Mouse (Mus musculus): ENCODE measurements around the gene Cenpv.

Cenpv gene

DNA sequence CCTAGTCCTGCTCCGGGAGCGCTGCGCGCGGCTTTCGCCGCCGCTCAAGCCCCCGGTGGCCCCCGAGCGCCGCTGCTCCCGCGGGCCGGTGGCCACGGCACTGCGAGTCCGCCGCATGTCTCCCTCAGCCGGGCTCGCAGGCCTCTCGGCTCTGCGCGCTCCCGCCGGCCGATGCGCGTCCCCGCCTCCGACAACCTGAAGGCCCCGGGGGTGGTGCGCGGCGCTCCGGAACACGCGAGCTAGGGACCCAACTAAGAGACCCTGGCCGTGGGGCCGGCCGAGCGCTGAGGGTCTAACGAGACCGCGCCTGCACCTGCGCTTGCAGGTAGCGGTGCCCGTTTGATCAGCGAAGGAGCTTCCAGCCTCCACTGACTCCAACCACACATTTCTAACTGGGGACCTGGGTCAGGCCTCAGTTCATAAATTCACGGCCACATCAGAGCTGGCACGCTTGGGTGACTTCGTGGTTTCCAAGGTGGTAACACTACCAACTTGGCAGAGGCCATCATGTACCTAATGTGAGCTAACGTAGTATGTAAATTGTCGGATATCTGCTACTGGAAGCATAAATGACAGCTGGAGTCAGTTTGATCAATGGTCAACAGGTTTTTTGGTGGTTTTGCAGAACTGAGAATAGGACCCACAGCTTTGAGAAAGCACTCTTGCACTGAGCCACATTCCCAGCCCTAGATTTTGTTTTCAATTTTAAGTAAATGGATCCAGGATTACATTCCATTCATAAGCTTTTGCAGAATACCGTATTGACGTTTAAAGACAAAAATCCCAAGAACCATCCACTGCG is at the start of gene Cenpv:
Gene Cenpv (minus strand): TSS at position 173 of the 802 bp plus-strand sequence.
- no peaks in the 10 kb centered on the region for H3K9me3 ChIP-seq (ENCODE audit: low read length)
- peak within 1 kb of the TSS; percentile 88 for H3K4me3 ChIP-seq (replicated peaks; ENCODE audit: low read length)
- H3K27me3 ChIP-seq (ENCODE audit: insufficient read depth, low read length): no peaks in the 10 kb centered on the region
- no peak for TF ChIP-seq NANOG (IDR thresholded peaks at IDR 0.05; ENCODE audit: borderline replicate concordance, low read length)
- H3K4me1 ChIP-seq (replicated peaks; ENCODE audit: low read depth, low read length): peaks cover 59% of the 10 kb centered on the region
- H3K36me3 ChIP-seq (ENCODE audit: insufficient read depth, low read length): peaks cover 19% of the 10 kb centered on the region

DNA sequence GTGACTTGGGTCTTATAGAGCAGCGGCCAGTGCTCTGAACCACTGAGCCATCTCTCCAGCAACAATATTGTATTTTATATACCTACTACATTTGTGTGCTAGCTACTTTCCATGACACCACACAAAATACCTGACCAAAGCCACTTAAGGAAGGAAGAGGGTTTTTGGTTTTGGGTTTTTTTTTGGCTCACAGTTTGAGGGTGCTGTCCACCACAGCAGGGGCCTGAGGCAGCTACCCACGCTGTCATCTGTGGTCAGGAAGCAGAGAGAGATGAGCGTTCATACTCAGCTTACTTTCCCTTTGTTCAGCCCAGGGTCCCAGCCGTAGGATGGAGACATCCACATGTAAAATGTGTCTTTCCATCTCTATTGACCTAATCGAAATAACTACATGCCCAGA is 48.0 kb upstream of the Cenpv start:
- Histone ChIP-seq H3K4me3 (replicated peaks; ENCODE audit: low read length) (no peak overlapping the region), H3K36me3 (ENCODE audit: insufficient read depth, low read length) (no peaks in the 10 kb centered on the region), H3K27me3 (ENCODE audit: insufficient read depth, low read length) (peaks cover 16% of the 10 kb centered on the region), H3K4me1 (replicated peaks; ENCODE audit: low read depth, low read length) (peaks cover 17% of the 10 kb centered on the region), H3K9me3 (ENCODE audit: low read length) (no peaks in the 10 kb centered on the region)
- no peak for TF ChIP-seq POU5F1 (IDR thresholded peaks at IDR 0.05; ENCODE audit: borderline replicate concordance, low read length)
- no peak for TF ChIP-seq NANOG (IDR thresholded peaks at IDR 0.05; ENCODE audit: borderline replicate concordance, low read length)
- TF ChIP-seq CTCF (conservative IDR thresholded peaks at IDR 0.05; ENCODE audit: low read length): no peak

DNA sequence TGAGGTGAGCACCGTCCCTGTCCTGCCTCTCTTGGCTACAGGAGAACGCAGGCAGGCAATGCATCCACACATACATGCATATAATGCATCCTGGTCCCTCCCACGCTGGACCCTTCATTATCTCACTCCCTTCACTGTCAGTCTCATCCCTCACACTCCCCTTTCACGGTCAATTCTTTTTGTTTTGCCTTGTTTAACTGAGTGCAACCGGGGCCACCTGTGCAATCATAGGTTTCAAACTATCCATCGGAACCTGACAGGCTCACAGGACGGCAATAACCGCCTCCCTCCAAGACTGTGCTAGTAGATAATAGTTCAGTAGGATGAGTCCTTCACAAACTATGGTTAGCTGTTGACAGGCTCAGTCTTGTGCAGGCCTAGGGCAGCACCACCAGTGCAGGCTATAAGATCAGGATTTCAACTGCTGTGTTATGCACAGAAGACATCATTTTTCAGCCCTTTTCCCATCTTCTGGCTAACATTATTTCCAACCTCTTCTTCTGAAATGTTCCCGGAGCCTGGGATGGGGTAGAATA is 45.7 kb upstream of the Cenpv start:
- TF ChIP-seq NANOG (IDR thresholded peaks at IDR 0.05; ENCODE audit: borderline replicate concordance, low read length) (no peak), CTCF (conservative IDR thresholded peaks at IDR 0.05; ENCODE audit: low read length) (no peak), POU5F1 (IDR thresholded peaks at IDR 0.05; ENCODE audit: borderline replicate concordance, low read length) (no peak)

DNA sequence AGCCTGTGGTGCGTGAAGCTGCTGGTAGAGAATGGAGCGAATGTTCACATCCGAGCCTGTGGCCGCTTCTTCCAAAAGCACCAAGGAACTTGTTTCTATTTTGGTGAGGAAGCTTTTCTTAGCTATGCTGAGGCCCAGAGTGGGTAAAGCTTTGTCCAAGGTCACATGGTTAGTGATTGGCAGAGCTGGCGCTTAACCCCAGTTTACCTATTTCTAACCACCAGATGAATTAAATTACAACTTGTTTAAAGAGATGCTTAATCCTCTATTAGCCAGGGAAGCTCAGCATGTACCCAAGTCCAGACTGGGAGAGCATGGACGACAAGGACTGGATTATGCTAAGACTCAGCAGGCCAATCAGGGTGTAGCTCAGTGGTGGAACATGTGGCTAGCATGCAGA is 44.0 kb upstream of the Cenpv start:
- H3K4me1 ChIP-seq (replicated peaks; ENCODE audit: low read depth, low read length): peaks cover 23% of the 10 kb centered on the region
- peaks cover 8% of the 10 kb centered on the region for H3K27me3 ChIP-seq (ENCODE audit: insufficient read depth, low read length)
- TF ChIP-seq NANOG (IDR thresholded peaks at IDR 0.05; ENCODE audit: borderline replicate concordance, low read length) (no peak), POU5F1 (IDR thresholded peaks at IDR 0.05; ENCODE audit: borderline replicate concordance, low read length) (no peak), CTCF (conservative IDR thresholded peaks at IDR 0.05; ENCODE audit: low read length) (no peak)
- no peaks in the 10 kb centered on the region for H3K36me3 ChIP-seq (ENCODE audit: insufficient read depth, low read length)
- peak overlapping the region; percentile 37; the same call in 1 of the 2 replicates for H3K4me3 ChIP-seq (replicated peaks; ENCODE audit: low read length)
- no peaks in the 10 kb centered on the region for H3K9me3 ChIP-seq (ENCODE audit: low read length)

More for the DNA sequence above, 45.7 kb upstream of the Cenpv start:
- Histone ChIP-seq H3K27me3 (ENCODE audit: insufficient read depth, low read length) (peaks cover 1% of the 10 kb centered on the region; the same call in 1 of the 2 replicates), H3K4me1 (replicated peaks; ENCODE audit: low read depth, low read length) (peaks cover 13% of the 10 kb centered on the region), H3K4me3 (replicated peaks; ENCODE audit: low read length) (no peak overlapping the region), H3K36me3 (ENCODE audit: insufficient read depth, low read length) (no peaks in the 10 kb centered on the region), H3K9me3 (ENCODE audit: low read length) (no peaks in the 10 kb centered on the region)

DNA sequence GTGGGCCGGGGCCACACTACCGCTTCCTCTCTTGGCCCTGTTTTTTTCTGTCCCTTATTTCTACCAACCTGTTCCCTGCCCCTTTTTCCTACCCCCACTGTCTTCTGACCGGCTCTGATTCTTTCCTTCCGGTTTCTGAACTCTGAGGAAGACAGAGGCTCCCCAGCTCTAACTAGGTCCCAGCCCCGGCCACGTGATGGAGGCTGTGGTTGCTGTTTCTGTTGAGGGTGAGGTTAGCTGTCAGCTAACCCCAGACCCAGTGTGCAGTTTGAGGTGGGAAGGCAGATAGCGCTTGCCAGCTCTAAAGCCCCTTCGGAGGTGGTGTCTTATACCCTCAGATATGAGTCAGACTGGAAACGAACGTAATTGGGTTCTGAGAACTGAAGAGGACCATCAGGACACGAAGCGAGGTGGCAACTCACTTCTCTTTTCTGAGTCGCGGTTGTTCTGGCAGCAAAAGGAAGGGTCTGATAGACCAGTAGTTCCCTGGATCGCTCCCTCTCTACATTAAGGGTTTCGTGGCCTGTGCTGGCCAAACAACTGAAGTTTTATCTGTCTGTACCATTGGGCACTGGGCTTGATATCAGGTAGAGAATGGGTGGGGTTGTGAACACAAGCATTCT is 37.6 kb upstream of the Cenpv start:
- peaks cover 43% of the 10 kb centered on the region for H3K4me1 ChIP-seq (replicated peaks; ENCODE audit: low read depth, low read length)
- H3K9me3 ChIP-seq (ENCODE audit: low read length): no peaks in the 10 kb centered on the region
- H3K36me3 ChIP-seq (ENCODE audit: insufficient read depth, low read length): no peaks in the 10 kb centered on the region
- peaks cover 28% of the 10 kb centered on the region for H3K27me3 ChIP-seq (ENCODE audit: insufficient read depth, low read length)
- H3K4me3 ChIP-seq (replicated peaks; ENCODE audit: low read length): 0 out of 2 replicates have a peak overlapping the region, but pooled peaks have one; percentile 74
- TF ChIP-seq CTCF (conservative IDR thresholded peaks at IDR 0.05; ENCODE audit: low read length) (no peak), POU5F1 (IDR thresholded peaks at IDR 0.05; ENCODE audit: borderline replicate concordance, low read length) (no peak), NANOG (IDR thresholded peaks at IDR 0.05; ENCODE audit: borderline replicate concordance, low read length) (no peak)

DNA sequence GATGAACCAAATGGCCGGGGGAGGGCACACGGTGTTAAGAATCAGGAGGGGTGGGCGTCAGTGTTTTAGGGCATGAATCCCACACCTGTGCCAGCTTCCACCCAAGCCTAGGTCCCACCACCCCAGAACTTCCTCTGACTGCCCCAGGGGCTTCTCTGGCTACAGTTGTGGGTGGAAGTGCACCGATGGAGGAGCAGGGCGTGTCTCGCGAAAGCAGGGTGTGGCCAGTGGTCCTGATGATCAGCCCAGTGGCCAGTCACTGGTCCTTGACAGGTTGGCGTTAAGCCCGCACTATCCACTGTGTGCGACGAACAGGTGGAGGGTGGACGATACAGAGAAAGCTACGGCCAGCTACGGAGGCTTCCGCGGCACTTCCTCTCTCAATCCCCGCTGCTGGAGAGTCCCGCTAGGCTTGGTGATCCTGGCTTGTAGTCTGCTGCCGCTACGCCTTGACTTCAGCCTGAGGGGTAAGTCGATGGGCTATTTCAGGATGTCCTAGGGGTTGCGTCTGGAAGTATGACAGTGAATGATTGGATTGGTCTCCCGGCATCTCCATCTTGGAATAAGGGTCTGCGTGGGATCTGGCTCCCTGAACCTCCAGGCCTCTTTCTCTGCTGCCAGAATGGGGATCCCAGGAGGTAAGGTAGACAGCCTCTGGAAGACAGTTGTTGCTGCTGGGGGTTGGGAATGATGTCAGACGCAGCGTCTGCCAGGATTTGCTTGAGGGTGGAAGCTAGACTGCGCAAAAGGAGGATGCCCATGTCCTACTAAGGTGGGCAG is 36.8 kb upstream of the Cenpv start:
- TF ChIP-seq CTCF (conservative IDR thresholded peaks at IDR 0.05; ENCODE audit: low read length) (no peak), POU5F1 (IDR thresholded peaks at IDR 0.05; ENCODE audit: borderline replicate concordance, low read length) (no peak), NANOG (IDR thresholded peaks at IDR 0.05; ENCODE audit: borderline replicate concordance, low read length) (no peak)
- Histone ChIP-seq H3K27me3 (ENCODE audit: insufficient read depth, low read length) (peaks cover 28% of the 10 kb centered on the region), H3K4me3 (replicated peaks; ENCODE audit: low read length) (peak overlapping the region; percentile 74), H3K4me1 (replicated peaks; ENCODE audit: low read depth, low read length) (peaks cover 43% of the 10 kb centered on the region), H3K9me3 (ENCODE audit: low read length) (no peaks in the 10 kb centered on the region), H3K36me3 (ENCODE audit: insufficient read depth, low read length) (no peaks in the 10 kb centered on the region)

DNA sequence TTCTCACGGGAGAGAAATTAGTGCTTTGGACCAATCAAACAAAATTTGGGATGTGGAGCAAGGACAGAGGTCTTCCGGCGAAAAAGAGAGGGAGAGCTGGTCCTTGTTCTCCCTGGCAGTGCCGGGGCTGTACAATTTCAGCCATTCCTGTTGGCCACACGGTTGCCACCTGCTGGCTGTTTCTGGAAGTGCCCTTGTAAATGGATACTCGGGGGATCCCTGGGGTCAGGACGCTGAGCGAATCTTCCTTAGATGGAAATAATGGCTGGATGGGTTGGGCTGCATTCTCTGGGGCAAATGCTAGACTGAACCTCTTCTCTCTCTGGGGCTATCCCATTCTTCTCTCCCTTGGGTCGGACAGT is 36.2 kb upstream of the Cenpv start:
- Histone ChIP-seq H3K4me3 (replicated peaks; ENCODE audit: low read length) (peak overlapping the region; percentile 74), H3K9me3 (ENCODE audit: low read length) (no peaks in the 10 kb centered on the region), H3K4me1 (replicated peaks; ENCODE audit: low read depth, low read length) (peaks cover 43% of the 10 kb centered on the region), H3K27me3 (ENCODE audit: insufficient read depth, low read length) (peaks cover 28% of the 10 kb centered on the region), H3K36me3 (ENCODE audit: insufficient read depth, low read length) (no peaks in the 10 kb centered on the region)
- TF ChIP-seq CTCF (conservative IDR thresholded peaks at IDR 0.05; ENCODE audit: low read length): peak; percentile 95
- no peak for TF ChIP-seq POU5F1 (IDR thresholded peaks at IDR 0.05; ENCODE audit: borderline replicate concordance, low read length)

DNA sequence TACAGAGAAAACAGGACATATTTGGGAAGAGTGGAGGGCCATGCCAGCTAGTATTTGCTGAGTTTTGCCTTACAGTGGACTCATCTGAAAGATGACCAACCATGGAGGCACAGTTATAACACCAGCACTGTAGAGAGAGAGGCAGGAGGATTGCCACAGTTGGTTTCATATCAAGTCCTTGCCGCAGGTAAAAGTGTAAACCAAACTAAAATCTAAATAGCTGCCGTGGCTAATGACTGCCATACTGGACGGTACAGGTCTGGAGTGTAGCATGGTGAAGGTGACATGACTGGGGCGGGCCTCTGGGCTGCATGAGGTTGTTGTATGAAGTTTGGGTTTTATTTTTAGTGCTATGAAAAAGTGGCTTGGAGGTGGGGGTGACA is 35.6 kb upstream of the Cenpv start:
- peaks cover 28% of the 10 kb centered on the region for H3K27me3 ChIP-seq (ENCODE audit: insufficient read depth, low read length)
- no peaks in the 10 kb centered on the region for H3K9me3 ChIP-seq (ENCODE audit: low read length)
- no peak overlapping the region for H3K4me3 ChIP-seq (replicated peaks; ENCODE audit: low read length)
- no peak for TF ChIP-seq NANOG (IDR thresholded peaks at IDR 0.05; ENCODE audit: borderline replicate concordance, low read length)
- TF ChIP-seq CTCF (conservative IDR thresholded peaks at IDR 0.05; ENCODE audit: low read length): no peak
- no peak for TF ChIP-seq POU5F1 (IDR thresholded peaks at IDR 0.05; ENCODE audit: borderline replicate concordance, low read length)
- peaks cover 43% of the 10 kb centered on the region for H3K4me1 ChIP-seq (replicated peaks; ENCODE audit: low read depth, low read length)
- no peaks in the 10 kb centered on the region for H3K36me3 ChIP-seq (ENCODE audit: insufficient read depth, low read length)
